Mouse (Mus musculus): ENCODE measurements at regions not wholly inside any gene's neighbourhood (a gene's known extent, or its start where the extent isn't known, plus 50 kb on each side); places are given as distances from the start of the nearest gene placed in this dataset.
A peak's percentile ranks its signal among the peaks of the same experiment; 100 is the strongest.

DNA sequence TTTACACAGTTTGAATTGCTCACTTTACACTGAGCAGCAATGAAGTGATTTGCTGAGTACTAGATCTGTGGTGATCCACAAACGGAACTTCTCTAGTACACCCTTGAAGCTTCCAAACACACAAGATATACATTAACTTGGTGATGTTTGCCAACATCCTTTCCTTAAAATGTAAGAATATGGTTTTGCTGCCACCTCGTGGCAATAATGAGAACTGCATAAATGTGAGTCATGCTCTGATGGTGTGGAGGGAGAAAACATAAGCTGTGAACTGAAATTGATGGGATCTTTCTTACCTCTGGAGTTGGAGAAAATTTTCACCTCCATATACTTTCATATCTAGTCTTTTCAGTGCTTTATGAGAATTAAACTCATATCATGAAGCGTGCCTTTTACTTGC, 51.6 kb downstream of the Bex3 start:
- DNase-seq (ENCODE audit: low spot score in 2 of 2): peak; percentile 3 to 59

DNA sequence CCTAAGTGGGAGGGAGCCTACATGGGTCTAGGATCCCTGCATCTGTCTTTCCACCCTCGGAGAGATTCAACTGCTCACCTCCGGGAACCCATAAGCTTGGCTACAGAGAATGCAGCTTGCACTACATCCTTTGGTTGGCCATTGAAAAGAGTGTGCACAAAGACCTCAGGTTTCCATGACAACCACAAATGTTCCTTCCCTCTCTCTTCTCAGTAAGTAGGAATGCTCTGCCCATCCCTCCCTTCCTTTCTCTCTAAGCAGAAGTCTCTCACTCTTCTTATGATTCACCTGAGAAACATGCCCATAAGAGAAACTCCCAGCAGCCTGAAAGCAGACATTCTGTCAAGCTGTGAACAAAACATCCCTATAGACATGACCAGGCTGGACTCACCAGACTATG, 95.8 kb downstream of the Bex3 start:
- no peak for DNase-seq (ENCODE audit: low spot score in 2 of 2)

Measured in frontal cortex, postnatal 25 days (tissue).